Mouse (Mus musculus) heart, embryonic 12.5 days (tissue): ENCODE measurements around the gene Arhgef1. TPM values are rescaled to one million over a fixed set of nuclear protein-coding genes. Genes with fewer than 3 reads are reported as not detected.
A peak's percentile ranks its signal among the peaks of the same experiment; 100 is the strongest.

Experiments used
- ATAC-seq: fragments of 200-750 bp; cut with Nextera tagmentation; 2 replicates; pipeline ENCODE4 v1.8.0; 2017; ENCODE audit warnings: moderate TSS enrichment, moderate library complexity; ENCODE audit not compliant: insufficient number of reproducible peaks, low FRiP score
- H3K27ac ChIP-seq: fragments of 300-500 bp; sonication (generic); 2 replicates; pipeline ENCODE4 v1.5.1; 2016; ENCODE audit warnings: mild to moderate bottlenecking, moderate library complexity; ENCODE audit not compliant: poor library complexity, severe bottlenecking
- H3K27me3 ChIP-seq: fragments of 300-500 bp; sonication (generic); replicated peaks from 2 replicates; pipeline ENCODE4 v1.6.1; 2016; ENCODE audit warnings: mild to moderate bottlenecking, moderate library complexity
- H3K36me3 ChIP-seq: fragments of 300-500 bp; sonication (generic); 2 replicates; pipeline ENCODE4 v1.6.1; 2016; ENCODE audit warnings: mild to moderate bottlenecking, moderate library complexity
- H3K4me1 ChIP-seq: fragments of 300-500 bp; sonication (generic); replicated peaks from 2 replicates; pipeline ENCODE4 v1.6.1; 2016; ENCODE audit warnings: mild to moderate bottlenecking
- H3K4me2 ChIP-seq: fragments of 300-500 bp; sonication (generic); 2 replicates; pipeline ENCODE4 v1.6.1; 2016; ENCODE audit warnings: mild to moderate bottlenecking, moderate library complexity
- H3K4me3 ChIP-seq: fragments of 300-500 bp; sonication (generic); 2 replicates; pipeline ENCODE4 v1.5.1; 2016; ENCODE audit warnings: mild to moderate bottlenecking
- H3K9ac ChIP-seq: fragments of 300-500 bp; sonication (generic); 2 replicates; pipeline ENCODE4 v1.6.1; 2016; ENCODE audit warnings: mild to moderate bottlenecking, moderate library complexity
- H3K9me3 ChIP-seq: fragments of 300-500 bp; sonication (generic); replicated peaks from 2 replicates; pipeline ENCODE4 v1.6.1; 2016; ENCODE audit warnings: mild to moderate bottlenecking, moderate library complexity
- WGBS: fragments of 180-500 bp; shearing (Covaris S2); methylation state at CpG from one replicate; pipeline ENCODE4 v1.1.7; 2016; 5-methylcytosine and 5-hydroxymethylcytosine counted together
- microRNA-seq: library from miRNA; unstranded; fragments of <30 nt; microRNA quantifications from one replicate; pipeline ENCODE4, GENCODE M21; 2017
- polyA plus RNA-seq: library from polyadenylated mRNA; unstranded; fragments of >200 nt; fragmentation: Nextera tagmentation; extraction: Ambion mirVana; gene quantifications from 2 replicates; pipeline ENCODE4 v1.2.1, GENCODE M21; 2016

The Arhgef1 gene
- polyA plus RNA-seq, 1 experiment from 2014 or later = 83.0 TPM

GRCm38 (mm10) chr7:24971261-24971971 lies 68.7 kb downstream of the Arhgef1 start:
- H3K4me1 ChIP-seq = peaks cover 9% of the 10 kb centered on the region
- H3K36me3 ChIP-seq = peaks cover 14% of the 10 kb centered on the region; the same call in 1 of the 2 replicates
- peak overlapping the region; percentile 85 for H3K9ac ChIP-seq
- H3K27ac ChIP-seq = no peak overlapping the region
- WGBS = 7% methylated on average over 19 of the region's 19 CpGs
- H3K4me3 ChIP-seq = peak overlapping the region; percentile 73
- no peaks in the 10 kb centered on the region for H3K9me3 ChIP-seq
- ATAC-seq = no peak
- H3K27me3 ChIP-seq = no peaks in the 10 kb centered on the region
- H3K4me2 ChIP-seq = peak overlapping the region; percentile 78

GRCm38 (mm10) chr7:24971972-24972893 lies 69.5 kb downstream of the Arhgef1 start, which contains the start of gene Rabac1:
Gene Rabac1, minus strand, starts transcription at chr7:24972754.
- peak within 1 kb of the TSS; percentile 85 for H3K9ac ChIP-seq
- peak within 1 kb of the TSS; percentile 76 for H3K27ac ChIP-seq
- ATAC-seq = peak; percentile 95
- H3K27me3 ChIP-seq = no peaks in the 10 kb centered on the region
- H3K9me3 ChIP-seq = no peaks in the 10 kb centered on the region
- peaks cover 14% of the 10 kb centered on the region; the same call in 1 of the 2 replicates for H3K36me3 ChIP-seq
- H3K4me2 ChIP-seq = peak within 1 kb of the TSS; percentile 78
- WGBS = 0% methylated on average over 45 of the region's 45 CpGs
- peak within 1 kb of the TSS; percentile 73 for H3K4me3 ChIP-seq
- peaks cover 9% of the 10 kb centered on the region for H3K4me1 ChIP-seq

- Histone ChIP-seq H3K9me3 (no peaks in the 10 kb centered on the region), H3K4me2 (no peak overlapping the region), H3K9ac (no peak overlapping the region), H3K36me3 (peaks cover 14% of the 10 kb centered on the region; the same call in 1 of the 2 replicates), H3K4me3 (no peak overlapping the region), H3K27ac (no peak overlapping the region), H3K4me1 (peaks cover 9% of the 10 kb centered on the region), H3K27me3 (no peaks in the 10 kb centered on the region)
- no peak for ATAC-seq
- WGBS = 79% methylated on average over 4 of the region's 4 CpGs
These were observed 70.5 kb downstream of the Arhgef1 start for GRCm38 (mm10) chr7:24973208-24973607.

GRCm38 (mm10) chr7:24973902-24974301 lies 71.2 kb downstream of the Arhgef1 start:
- peaks cover 14% of the 10 kb centered on the region; the same call in 1 of the 2 replicates for H3K36me3 ChIP-seq
- no peak overlapping the region for H3K27ac ChIP-seq
- no peak overlapping the region for H3K4me2 ChIP-seq
- H3K9ac ChIP-seq = no peak overlapping the region
- 67% methylated on average over 5 of the region's 5 CpGs for WGBS
- peaks cover 9% of the 10 kb centered on the region for H3K4me1 ChIP-seq
- H3K27me3 ChIP-seq = no peaks in the 10 kb centered on the region
- ATAC-seq = no peak
- H3K9me3 ChIP-seq = no peaks in the 10 kb centered on the region
- no peak overlapping the region for H3K4me3 ChIP-seq

GRCm38 (mm10) chr7:24974893-24975595 lies 72.3 kb downstream of the Arhgef1 start:
- Histone ChIP-seq H3K27me3 (no peaks in the 10 kb centered on the region), H3K9ac (no peak overlapping the region), H3K9me3 (no peaks in the 10 kb centered on the region), H3K36me3 (peaks cover 4% of the 10 kb centered on the region; the same call in 1 of the 2 replicates), H3K27ac (no peak overlapping the region), H3K4me3 (no peak overlapping the region), H3K4me1 (peaks cover 9% of the 10 kb centered on the region), H3K4me2 (no peak overlapping the region)
- no peak for ATAC-seq
- WGBS = 26% methylated on average over 9 of the region's 9 CpGs

Small RNA genes within 50 kb of the gene (microRNA-seq; reads per million reads assigned to microRNA genes)
- gene Mir7046 = not detected

Other genes starting within 250 kb of the Arhgef1 start
- gene Tex101, start 226.2 kb upstream of the Arhgef1 start, polyA plus RNA-seq = not detected in 2 replicates
- gene BC049730, start 193.7 kb upstream of the Arhgef1 start, polyA plus RNA-seq = not detected in 2 replicates
- gene Gm4763, start 176.0 kb upstream of the Arhgef1 start, polyA plus RNA-seq = not detected in 2 replicates
- 0.06 TPM in 1 of 2 replicates, not detected in the other for gene Cd177, start 142.6 kb upstream of the Arhgef1 start, polyA plus RNA-seq
- not detected in 2 replicates for gene Ceacam10, start 125.7 kb upstream of the Arhgef1 start, polyA plus RNA-seq
- gene Gm9844, start 40.7 kb upstream of the Arhgef1 start, polyA plus RNA-seq = 12.6 and 13.6 TPM in 2 replicates
- gene Lypd4, start 33.0 kb upstream of the Arhgef1 start, polyA plus RNA-seq = not detected in 2 replicates
- gene Dmrtc2, start 32.9 kb upstream of the Arhgef1 start, polyA plus RNA-seq = not detected in 2 replicates
- gene Rps19, start 18.5 kb upstream of the Arhgef1 start, polyA plus RNA-seq = 1,145 and 1,216 TPM in 2 replicates
- 0.15 TPM in 1 of 2 replicates, not detected in the other for gene Cd79a, start 5.5 kb upstream of the Arhgef1 start, polyA plus RNA-seq
- not detected in 2 replicates for gene Gm4881, start 41.6 kb downstream of the Arhgef1 start, polyA plus RNA-seq
- gene Rabac1, start 69.8 kb downstream of the Arhgef1 start, polyA plus RNA-seq = 153 and 170 TPM in 2 replicates
- gene Atp1a3, start 103.0 kb downstream of the Arhgef1 start, polyA plus RNA-seq = 2.9 and 3.8 TPM in 2 replicates
- gene Grik5, start 169.4 kb downstream of the Arhgef1 start, polyA plus RNA-seq = 7.7 and 7.9 TPM in 2 replicates
- gene Zfp574, start 169.7 kb downstream of the Arhgef1 start, polyA plus RNA-seq = 24.4 and 24.5 TPM in 2 replicates